Mouse (Mus musculus) forebrain, embryonic 14.5 days (tissue): ENCODE measurements around the gene Map3k13. TPM values are rescaled to one million over a fixed set of nuclear protein-coding genes. Genes with fewer than 3 reads are reported as not detected.

ENCODE experiments used
- ATAC-seq: fragments of 200-750 bp; cut with Nextera tagmentation; 2 replicates; pipeline ENCODE4 v1.8.0; 2017; ENCODE audit warnings: mild to moderate bottlenecking, moderate library complexity
- DNase-seq: peaks from one replicate; pipeline ENCODE4 v3.0.0-alpha.2; 2015; ENCODE audit warnings: low spot score
- H3K27ac ChIP-seq: fragments of 300-500 bp; sonication (generic); 2 replicates; pipeline ENCODE4 v1.5.1; 2014; ENCODE audit warnings: low read depth, mild to moderate bottlenecking, control low read depth, low read length, moderate library complexity
- H3K27me3 ChIP-seq: fragments of 300-500 bp; sonication (generic); replicated peaks from 2 replicates; pipeline ENCODE4 v1.6.1; 2014; ENCODE audit warnings: low read length, control low read depth, mixed read lengths; ENCODE audit not compliant: control insufficient read depth, insufficient read depth
- H3K36me3 ChIP-seq: fragments of 300-500 bp; sonication (generic); 2 replicates; pipeline ENCODE4 v1.6.1; 2014; ENCODE audit warnings: low read length, control low read depth; ENCODE audit not compliant: control insufficient read depth, insufficient read depth
- H3K4me1 ChIP-seq: fragments of 300-500 bp; sonication (generic); 2 replicates; pipeline ENCODE4 v1.6.1; 2014; ENCODE audit warnings: antibody characterized with exemption, low read length, control low read depth; ENCODE audit not compliant: control insufficient read depth, insufficient read depth
- H3K4me2 ChIP-seq: fragments of 300-500 bp; sonication (generic); 2 replicates; pipeline ENCODE4 v1.6.1; 2014; ENCODE audit warnings: mild to moderate bottlenecking, control low read depth, low read length
- H3K4me3 ChIP-seq: fragments of 300-500 bp; sonication (generic); 2 replicates; pipeline ENCODE4 v1.5.1; 2014; ENCODE audit warnings: low read depth, low read length, control low read depth
- H3K9ac ChIP-seq: fragments of 300-500 bp; sonication (generic); 2 replicates; pipeline ENCODE4 v1.6.1; 2014; ENCODE audit warnings: mild to moderate bottlenecking, low read length, control low read depth, moderate library complexity
- H3K9me3 ChIP-seq: fragments of 300-500 bp; sonication (generic); replicated peaks from 2 replicates; pipeline ENCODE4 v1.6.1; 2016; ENCODE audit warnings: low read length, control low read depth, mixed read lengths; ENCODE audit not compliant: control insufficient read depth
- WGBS: fragments of 180-500 bp; shearing (Covaris S2); extraction: QIAGEN DNeasy Blood & Tissue Kit; methylation state at CpG from one replicate; pipeline ENCODE4 v1.1.7; 2014; 5-methylcytosine and 5-hydroxymethylcytosine counted together
- polyA plus RNA-seq: library from polyadenylated mRNA; unstranded; fragments of >200 nt; fragmentation: Nextera tagmentation; extraction: Ambion mirVana; gene quantifications from 2 replicates; pipeline ENCODE4 v1.2.1, GENCODE M21; 2014

Gene Map3k13
- polyA plus RNA-seq, 1 experiment from 2014 or later: 4.2 TPM

GRCm38 (mm10) chr16:21815669-21816010, 21.5 kb downstream of the Map3k13 start:
- Histone ChIP-seq H3K9me3 (no peaks in the 10 kb centered on the region), H3K27ac (no peak overlapping the region), H3K9ac (peak overlapping the region; percentile 21; the same call in 1 of the 2 replicates), H3K4me1 (no peaks in the 10 kb centered on the region), H3K4me2 (no peak overlapping the region), H3K4me3 (no peak overlapping the region), H3K36me3 (peaks cover 3% of the 10 kb centered on the region; the same call in 1 of the 2 replicates), H3K27me3 (no peaks in the 10 kb centered on the region)
- DNase-seq (no peak), ATAC-seq (no peak; the same call in 1 of the 2 replicates)
- WGBS: 53% methylated on average over 7 of the region's 7 CpGs

GRCm38 (mm10) chr16:21818132-21818531, 24.0 kb downstream of the Map3k13 start:
- Histone ChIP-seq H3K4me3 (no peak overlapping the region), H3K9me3 (no peaks in the 10 kb centered on the region), H3K36me3 (no peaks in the 10 kb centered on the region), H3K4me1 (no peaks in the 10 kb centered on the region), H3K27ac (no peak overlapping the region), H3K27me3 (no peaks in the 10 kb centered on the region), H3K9ac (no peak overlapping the region), H3K4me2 (no peak overlapping the region)
- ATAC-seq (no peak), DNase-seq (no peak)
- WGBS: 48% methylated on average over 9 of the region's 9 CpGs

GRCm38 (mm10) chr16:21818629-21819028, 24.5 kb downstream of the Map3k13 start:
- 56% methylated on average over 8 of the region's 8 CpGs for WGBS
- DNase-seq: no peak
- Histone ChIP-seq H3K9me3 (no peaks in the 10 kb centered on the region), H3K4me2 (no peak overlapping the region), H3K36me3 (no peaks in the 10 kb centered on the region), H3K4me3 (no peak overlapping the region), H3K27ac (no peak overlapping the region), H3K4me1 (no peaks in the 10 kb centered on the region), H3K27me3 (no peaks in the 10 kb centered on the region), H3K9ac (no peak overlapping the region)
- ATAC-seq: no peak

- DNase-seq (no peak), ATAC-seq (no peak)
- no peaks in the 10 kb centered on the region for H3K36me3 ChIP-seq
- whole genome bisulfite sequencing: 72% methylated on average over 9 of the region's 9 CpGs
- H3K9me3 ChIP-seq: no peaks in the 10 kb centered on the region
- no peak overlapping the region for H3K27ac ChIP-seq
- no peak overlapping the region for H3K9ac ChIP-seq
- H3K4me2 ChIP-seq: no peak overlapping the region
- H3K4me3 ChIP-seq: no peak overlapping the region
- H3K4me1 ChIP-seq: no peaks in the 10 kb centered on the region
- no peaks in the 10 kb centered on the region for H3K27me3 ChIP-seq
These were observed 31.5 kb downstream of the Map3k13 start for GRCm38 (mm10) chr16:21825612-21826031.

- no peaks in the 10 kb centered on the region for H3K9me3 ChIP-seq
- WGBS: 77% methylated on average over 4 of the region's 4 CpGs
- H3K36me3 ChIP-seq: no peaks in the 10 kb centered on the region
- no peaks in the 10 kb centered on the region for H3K27me3 ChIP-seq
- no peak overlapping the region for H3K9ac ChIP-seq
- ATAC-seq: no peak
- no peaks in the 10 kb centered on the region for H3K4me1 ChIP-seq
- no peak overlapping the region for H3K4me2 ChIP-seq
- DNase-seq: no peak
- H3K4me3 ChIP-seq: no peak overlapping the region
- no peak overlapping the region for H3K27ac ChIP-seq
These were observed 33.0 kb downstream of the Map3k13 start for GRCm38 (mm10) chr16:21827153-21827552.

GRCm38 (mm10) chr16:21827581-21827980, 33.4 kb downstream of the Map3k13 start:
- H3K4me1 ChIP-seq: no peaks in the 10 kb centered on the region
- H3K27ac ChIP-seq: no peak overlapping the region
- H3K4me3 ChIP-seq: no peak overlapping the region
- H3K9ac ChIP-seq: no peak overlapping the region
- ATAC-seq (no peak), DNase-seq (no peak)
- no peaks in the 10 kb centered on the region for H3K27me3 ChIP-seq
- H3K9me3 ChIP-seq: no peaks in the 10 kb centered on the region
- 74% methylated on average over 4 of the region's 4 CpGs for WGBS
- no peaks in the 10 kb centered on the region for H3K36me3 ChIP-seq
- H3K4me2 ChIP-seq: no peak overlapping the region

- no peak overlapping the region for H3K4me3 ChIP-seq
- no peaks in the 10 kb centered on the region for H3K9me3 ChIP-seq
- no peaks in the 10 kb centered on the region for H3K36me3 ChIP-seq
- no peaks in the 10 kb centered on the region for H3K4me1 ChIP-seq
- ATAC-seq (no peak), DNase-seq (no peak)
- no peaks in the 10 kb centered on the region for H3K27me3 ChIP-seq
- H3K4me2 ChIP-seq: no peak overlapping the region
- 42% methylated on average over 5 of the region's 5 CpGs for WGBS
- no peak overlapping the region for H3K9ac ChIP-seq
- no peak overlapping the region for H3K27ac ChIP-seq
These were observed 35.6 kb downstream of the Map3k13 start for GRCm38 (mm10) chr16:21829711-21830110.

GRCm38 (mm10) chr16:21830784-21831183, 36.6 kb downstream of the Map3k13 start:
- H3K4me3 ChIP-seq: no peak overlapping the region
- no peak overlapping the region for H3K27ac ChIP-seq
- no peak overlapping the region for H3K9ac ChIP-seq
- H3K4me1 ChIP-seq: no peaks in the 10 kb centered on the region
- 80% methylated on average over 6 of the region's 6 CpGs for WGBS
- H3K27me3 ChIP-seq: no peaks in the 10 kb centered on the region
- no peaks in the 10 kb centered on the region for H3K9me3 ChIP-seq
- H3K36me3 ChIP-seq: no peaks in the 10 kb centered on the region
- no peak for DNase-seq
- ATAC-seq: no peak
- H3K4me2 ChIP-seq: no peak overlapping the region

- DNase-seq: no peak
- no peak overlapping the region for H3K4me2 ChIP-seq
- H3K4me1 ChIP-seq: no peaks in the 10 kb centered on the region
- WGBS: 87% methylated on average over 5 of the region's 5 CpGs
- H3K36me3 ChIP-seq: no peaks in the 10 kb centered on the region
- H3K9ac ChIP-seq: no peak overlapping the region
- H3K9me3 ChIP-seq: no peaks in the 10 kb centered on the region
- no peak overlapping the region for H3K27ac ChIP-seq
- no peak for ATAC-seq
- H3K4me3 ChIP-seq: no peak overlapping the region
- H3K27me3 ChIP-seq: no peaks in the 10 kb centered on the region
These were observed 37.6 kb downstream of the Map3k13 start for GRCm38 (mm10) chr16:21831764-21832163.
